Comparison of ENCODE assay signal across 18 mouse cellular contexts in genomic region chr2:75087164-75087563, GRCm38 (mm10).
DNase-seq lines count a peak whose midpoint lies in the region; ATAC-seq and TF ChIP-seq lines count a peak whose summit lies in the region.
"Had no signal": no experiment of that assay in that cellular context is flagged by ENCODE, and none has a peak within 500 bp of the region (broad histone marks: within the 10 kb centered on the region; RNA-seq: fewer than 3 reads in every experiment).

No protein-coding gene starts in this region.

- no peak overlapping the region for H3K27ac ChIP-seq in heart, embryonic 16.5 days (ENCODE audit: low read length)
- H3K27ac ChIP-seq in embryonic facial prominence, embryonic 12.5 days, result no peak overlapping the region
- H3K27ac ChIP-seq in limb, embryonic 14.5 days (replicated peaks; ENCODE audit: low read depth, low read length), result no peak overlapping the region
- H3K27ac ChIP-seq: macrophage had no signal

- peak overlapping the region; percentile 59 for H3K4me2 ChIP-seq in heart, embryonic 16.5 days (ENCODE audit: low read depth, low read length)
- peak overlapping the region; percentile 21; the same call in 1 of the 2 replicates for H3K4me2 ChIP-seq in embryonic facial prominence, embryonic 12.5 days (replicated peaks)
- no peak overlapping the region for H3K4me2 ChIP-seq in limb, embryonic 14.5 days (replicated peaks; ENCODE audit: low read depth, low read length, severe bottlenecking)

- peaks cover 8% of the 10 kb centered on the region for H3K4me1 ChIP-seq in heart, embryonic 16.5 days (ENCODE audit: control insufficient read depth, insufficient read depth, low read length)
- H3K4me1 ChIP-seq in embryonic facial prominence, embryonic 12.5 days, result peaks cover 10% of the 10 kb centered on the region
- 0 out of 2 replicates have a peak, but pooled peaks cover 5% of the 10 kb centered on the region for H3K4me1 ChIP-seq in limb, embryonic 14.5 days (ENCODE audit: control insufficient read depth, insufficient read depth, low read length)

- 33% methylated on average over 12 of the region's 12 CpGs for WGBS in heart, embryonic 16.5 days
- 31% methylated on average over 12 of the region's 12 CpGs for WGBS in embryonic facial prominence, embryonic 12.5 days
- 44% methylated on average over 12 of the region's 12 CpGs for WGBS in limb, embryonic 14.5 days

- peak overlapping the region; percentile 35 for H3K4me3 ChIP-seq in heart, embryonic 16.5 days (ENCODE audit: low read length)
- no peak overlapping the region for H3K4me3 ChIP-seq in embryonic facial prominence, embryonic 12.5 days
- H3K4me3 ChIP-seq in limb, embryonic 14.5 days (replicated peaks; ENCODE audit: low read length), result no peak overlapping the region

- H3K36me3 ChIP-seq in heart, embryonic 16.5 days (ENCODE audit: control insufficient read depth, insufficient read depth), result no peaks in the 10 kb centered on the region
- H3K36me3 ChIP-seq in embryonic facial prominence, embryonic 12.5 days, result no peaks in the 10 kb centered on the region
- no peaks in the 10 kb centered on the region for H3K36me3 ChIP-seq in limb, embryonic 14.5 days (ENCODE audit: control insufficient read depth, insufficient read depth, low read length)

- no peak for TF ChIP-seq POLR2A in limb, embryonic 14.5 days (IDR thresholded peaks at IDR 0.05; ENCODE audit: borderline replicate concordance, extremely low read depth, insufficient read depth, insufficient read length)

- peak overlapping the region; percentile 24; the same call in 1 of the 2 replicates for H3K9ac ChIP-seq in heart, embryonic 16.5 days (ENCODE audit: low read length)
- no peak overlapping the region for H3K9ac ChIP-seq in embryonic facial prominence, embryonic 12.5 days
- no peak overlapping the region for H3K9ac ChIP-seq in limb, embryonic 14.5 days (ENCODE audit: low read depth, low read length, severe bottlenecking)
- H3K9ac ChIP-seq: forebrain, postnatal 0 days had no signal

- ATAC-seq in heart, embryonic 16.5 days (replicated peaks; ENCODE audit: extremely low read depth, insufficient read depth, low FRiP score), result no peak
- no peak for ATAC-seq in embryonic facial prominence, embryonic 12.5 days (ENCODE audit: insufficient number of reproducible peaks, insufficient read depth, low FRiP score, low TSS enrichment)
- ATAC-seq in limb, embryonic 14.5 days (ENCODE audit: low FRiP score, low read depth), result peak; percentile 73
- ATAC-seq: CD4-positive, CD25-positive, alpha-beta regulatory T cell, adult 4 months; forebrain, postnatal 0 days; midbrain, embryonic 16.5 days had no signal

- no peaks in the 10 kb centered on the region for H3K9me3 ChIP-seq in heart, embryonic 16.5 days (replicated peaks; ENCODE audit: control insufficient read depth, low read length)
- H3K9me3 ChIP-seq in embryonic facial prominence, embryonic 12.5 days, result no peaks in the 10 kb centered on the region
- no peaks in the 10 kb centered on the region for H3K9me3 ChIP-seq in limb, embryonic 14.5 days (ENCODE audit: control insufficient read depth, low read length)

- no peaks in the 10 kb centered on the region for H3K27me3 ChIP-seq in heart, embryonic 16.5 days (ENCODE audit: control insufficient read depth, insufficient read depth, low read length)
- H3K27me3 ChIP-seq in embryonic facial prominence, embryonic 12.5 days, result no peaks in the 10 kb centered on the region
- peaks cover 21% of the 10 kb centered on the region; the same call in 1 of the 2 replicates for H3K27me3 ChIP-seq in limb, embryonic 14.5 days (ENCODE audit: control insufficient read depth, insufficient read depth, low read length)

- DNase-seq in heart, adult 9 months (ENCODE audit: low spot score in 2 of 2), result no peak
- DNase-seq in kidney, postnatal 4 days, result peak; percentile 9 to 20
- DNase-seq in kidney, postnatal 14 days, result no peak
- DNase-seq in limb, embryonic 14.5 days (ENCODE audit: low spot score), result peak; percentile 41
- no peak for DNase-seq in gastrocnemius, postnatal 25 days
- DNase-seq: adrenal gland, postnatal 10 days; cerebellum, adult 18-20 months; forebrain, postnatal 0 days; kidney, adult 2 months; layer of hippocampus, adult 9-11 months; liver; lung, adult 18-20 months; thymus, adult 2 months had no signal

Comparison
In these comparisons a context has a peak if more than half of its experiments do, and no peak if none do; other contexts are left out.
1. DNase-seq: peak in kidney, postnatal 4 days (2 of 2) and limb, embryonic 14.5 days (single experiment); none in heart, adult 9 months (0 of 2), kidney, postnatal 14 days (single experiment) and gastrocnemius, postnatal 25 days (single experiment).